Mouse (Mus musculus): ENCODE data around the gene Cmtm7.

The Cmtm7 gene

GRCm38 (mm10) chr9:114767030-114767429 is 14.6 kb downstream of the Cmtm7 start:
- no peak for DNase-seq (ENCODE audit: low read depth, low spot score)

- DNase-seq (ENCODE audit: low read depth, low spot score) = peak; percentile 45
Measured at GRCm38 (mm10) chr9:114763341-114763740, 18.3 kb downstream of the Cmtm7 start.

GRCm38 (mm10) chr9:114761848-114762247 is 19.8 kb downstream of the Cmtm7 start:
- DNase-seq (ENCODE audit: low read depth, low spot score) = no peak

- no peak for DNase-seq (ENCODE audit: low read depth, low spot score)
Measured at GRCm38 (mm10) chr9:114760353-114760752, 21.3 kb downstream of the Cmtm7 start.

DNA sequence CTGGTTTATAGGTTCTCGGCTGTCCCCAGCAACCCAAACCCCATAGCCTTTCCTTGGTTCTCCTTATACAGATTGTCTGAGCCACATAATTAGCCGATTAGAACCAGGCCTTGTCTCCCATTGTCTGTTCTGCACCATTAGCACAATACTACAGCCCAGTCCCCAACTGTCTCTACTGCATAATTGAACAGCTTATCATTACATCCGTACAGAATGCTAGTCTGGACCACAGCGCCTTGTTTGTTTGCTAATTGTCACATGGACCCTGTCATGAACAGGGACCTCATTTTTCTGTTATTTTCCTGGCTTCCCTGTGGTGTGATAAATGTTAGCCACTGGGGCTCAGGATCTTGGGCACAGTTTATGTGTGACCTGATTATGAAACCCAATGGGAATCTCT is 21.8 kb downstream of the Cmtm7 start:
- DNase-seq (ENCODE audit: low read depth, low spot score) = no peak

GRCm38 (mm10) chr9:114758801-114759200 is 22.9 kb downstream of the Cmtm7 start:
- no peak for DNase-seq (ENCODE audit: low read depth, low spot score)

GRCm38 (mm10) chr9:114758272-114758671 is 23.4 kb downstream of the Cmtm7 start:
- DNase-seq (ENCODE audit: low read depth, low spot score) = no peak

GRCm38 (mm10) chr9:114752863-114753484 is 28.7 kb downstream of the Cmtm7 start:
- peak; percentile 88 for DNase-seq (ENCODE audit: low read depth, low spot score)

DNA sequence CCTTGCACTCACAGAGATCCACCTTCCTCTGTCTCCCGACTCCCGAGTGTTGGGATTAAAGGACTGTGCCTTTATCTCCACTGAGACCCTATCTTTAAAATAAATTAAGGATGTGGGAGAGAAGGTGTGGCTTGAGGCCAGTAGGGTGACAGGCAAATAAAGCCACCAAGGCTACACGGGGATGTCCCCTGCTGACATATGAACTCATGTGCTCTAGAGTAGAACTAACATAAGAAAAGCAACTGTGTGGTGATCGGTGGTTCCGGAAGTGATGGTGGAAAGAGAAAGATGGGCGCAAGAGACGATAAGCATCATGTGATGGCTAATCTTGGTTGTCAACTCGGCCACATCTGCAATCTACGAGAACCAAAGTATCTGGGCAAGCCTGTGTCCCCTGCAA is 29.3 kb downstream of the Cmtm7 start:
- no peak for DNase-seq (ENCODE audit: low read depth, low spot score)

DNA sequence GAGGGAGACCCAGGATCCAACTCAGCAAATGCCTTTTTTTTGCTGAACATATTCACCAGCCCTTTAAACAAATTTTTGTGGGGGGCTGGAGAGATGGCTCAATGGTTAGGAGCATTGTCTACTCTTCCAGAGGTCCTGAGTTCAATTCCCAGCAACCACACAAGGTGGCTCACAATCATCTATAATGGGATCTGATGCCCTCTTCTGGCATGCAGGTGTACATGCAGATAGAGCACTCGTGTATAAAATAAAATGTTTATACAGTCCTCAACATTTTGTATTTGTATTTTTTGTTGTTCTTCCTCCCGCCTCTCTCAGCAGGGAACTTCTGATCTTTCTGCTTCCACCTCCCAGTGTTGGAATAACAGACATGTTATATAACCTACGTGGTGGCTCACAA is 30.1 kb downstream of the Cmtm7 start:
- DNase-seq (ENCODE audit: low read depth, low spot score) = no peak

DNA sequence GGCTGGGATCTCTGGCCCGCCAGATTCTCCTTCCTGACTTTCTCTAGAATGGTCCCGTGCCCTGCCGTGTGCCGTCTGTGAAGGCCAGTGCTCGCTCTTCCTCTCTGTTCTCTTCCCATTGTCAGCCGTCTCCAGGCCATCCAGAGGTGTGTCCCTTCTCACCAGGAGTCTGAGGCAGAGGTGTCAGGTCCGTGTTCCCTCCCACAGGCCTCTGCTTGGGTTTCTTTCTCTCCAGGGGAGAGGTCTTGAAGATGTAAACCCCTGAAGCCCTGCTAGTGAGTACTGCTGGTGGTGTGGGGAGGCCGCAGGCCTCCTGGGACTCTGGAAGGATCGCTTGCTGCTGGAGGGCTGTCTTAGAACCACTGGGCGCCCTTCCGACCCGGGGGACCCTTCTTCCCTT is 34.2 kb downstream of the Cmtm7 start:
- DNase-seq (ENCODE audit: low read depth, low spot score) = no peak

GRCm38 (mm10) chr9:114747012-114747411 is 34.6 kb downstream of the Cmtm7 start:
- DNase-seq (ENCODE audit: low read depth, low spot score) = no peak

- no peak for DNase-seq (ENCODE audit: low read depth, low spot score)
Measured at GRCm38 (mm10) chr9:114745654-114746053, 36.0 kb downstream of the Cmtm7 start.

GRCm38 (mm10) chr9:114745163-114745562 is 36.5 kb downstream of the Cmtm7 start:
- no peak for DNase-seq (ENCODE audit: low read depth, low spot score)

GRCm38 (mm10) chr9:114742731-114743130 is 38.9 kb downstream of the Cmtm7 start:
- DNase-seq (ENCODE audit: low read depth, low spot score) = no peak

- DNase-seq (ENCODE audit: low read depth, low spot score) = no peak
Measured at GRCm38 (mm10) chr9:114740336-114740735, 41.3 kb downstream of the Cmtm7 start.

- DNase-seq (ENCODE audit: low read depth, low spot score) = no peak
Measured at GRCm38 (mm10) chr9:114736442-114736841, 45.2 kb downstream of the Cmtm7 start.

DNA sequence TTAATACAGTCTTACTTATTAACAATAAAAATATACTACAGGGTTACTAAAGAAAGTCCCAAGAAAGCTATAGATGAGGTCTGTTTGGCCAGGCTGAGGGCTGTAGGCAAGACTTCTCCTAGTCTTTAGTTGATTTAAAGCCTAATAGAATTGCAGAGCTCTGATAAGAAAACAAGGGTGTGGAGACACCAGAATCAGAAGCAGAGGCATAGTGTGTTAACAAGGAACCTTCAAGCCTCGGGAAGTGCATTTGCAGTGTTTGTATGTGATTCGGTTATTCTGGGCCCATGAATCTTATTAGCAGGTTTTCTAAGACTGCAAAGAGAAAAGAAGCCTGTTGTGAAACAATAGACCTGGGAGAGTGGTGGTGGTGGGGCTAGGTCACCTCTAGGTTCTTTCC is 48.4 kb downstream of the Cmtm7 start:
- no peak for DNase-seq (ENCODE audit: low read depth, low spot score)

- DNase-seq (ENCODE audit: low read depth, low spot score) = no peak
Measured at GRCm38 (mm10) chr9:114731871-114732682, 49.6 kb downstream of the Cmtm7 start.

DNA sequence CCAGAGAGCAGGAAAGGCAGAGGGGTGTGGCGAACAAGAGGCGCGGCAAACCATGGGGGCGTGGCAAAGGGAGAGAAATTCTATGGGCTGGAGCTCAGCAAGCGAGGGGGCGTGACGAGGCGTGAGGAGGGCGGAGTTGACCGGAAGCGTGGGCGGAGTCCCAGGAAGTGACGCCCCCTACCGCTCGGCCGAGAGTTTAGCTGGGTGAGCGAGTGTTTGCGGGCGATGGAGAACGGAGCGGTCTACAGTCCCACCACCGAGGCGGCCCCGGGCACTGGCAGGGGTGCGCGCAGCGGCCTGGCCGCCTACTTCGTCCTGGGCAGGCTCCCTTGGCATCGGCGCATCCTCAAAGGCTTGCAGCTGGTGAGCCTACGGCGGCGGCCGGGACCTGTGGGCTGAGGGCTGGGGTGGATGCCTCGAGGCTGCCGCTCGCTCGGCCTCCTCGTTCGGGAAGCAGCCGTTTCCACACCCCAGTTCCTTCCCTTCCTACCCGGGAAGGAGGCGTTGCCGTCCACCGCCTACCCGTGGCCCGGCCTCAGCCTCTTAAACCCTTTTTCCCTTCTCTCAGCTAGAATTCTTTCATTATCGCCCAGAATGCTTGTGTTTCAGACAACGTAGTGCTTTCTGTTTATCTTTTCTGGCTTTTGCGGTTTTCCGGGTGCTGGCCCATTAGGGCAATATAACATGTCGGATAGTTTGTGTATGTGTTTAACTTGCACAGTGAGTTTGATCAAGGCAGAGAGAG is 50.5 kb downstream of the Cmtm7 start, which contains the start of gene Cmtm6:
Gene Cmtm6 (plus strand): TSS at position 106 of the 745 bp plus-strand sequence.
- peak; percentile 96 for DNase-seq (ENCODE audit: low read depth, low spot score)

- no peak for DNase-seq (ENCODE audit: low read depth, low spot score)
Measured at GRCm38 (mm10) chr9:114729911-114730805, 51.5 kb downstream of the Cmtm7 start.

Measured in mesoderm, embryonic 11.5 days (tissue).